Mouse (Mus musculus): Measurements from ENCODE around the gene Mpv17. TPM values are rescaled to one million over a fixed set of nuclear protein-coding genes. Genes with fewer than 3 reads are reported as not detected.

Gene Mpv17
- polyA plus RNA-seq, 1 experiment from 2014 or later = 57.1 TPM

DNA sequence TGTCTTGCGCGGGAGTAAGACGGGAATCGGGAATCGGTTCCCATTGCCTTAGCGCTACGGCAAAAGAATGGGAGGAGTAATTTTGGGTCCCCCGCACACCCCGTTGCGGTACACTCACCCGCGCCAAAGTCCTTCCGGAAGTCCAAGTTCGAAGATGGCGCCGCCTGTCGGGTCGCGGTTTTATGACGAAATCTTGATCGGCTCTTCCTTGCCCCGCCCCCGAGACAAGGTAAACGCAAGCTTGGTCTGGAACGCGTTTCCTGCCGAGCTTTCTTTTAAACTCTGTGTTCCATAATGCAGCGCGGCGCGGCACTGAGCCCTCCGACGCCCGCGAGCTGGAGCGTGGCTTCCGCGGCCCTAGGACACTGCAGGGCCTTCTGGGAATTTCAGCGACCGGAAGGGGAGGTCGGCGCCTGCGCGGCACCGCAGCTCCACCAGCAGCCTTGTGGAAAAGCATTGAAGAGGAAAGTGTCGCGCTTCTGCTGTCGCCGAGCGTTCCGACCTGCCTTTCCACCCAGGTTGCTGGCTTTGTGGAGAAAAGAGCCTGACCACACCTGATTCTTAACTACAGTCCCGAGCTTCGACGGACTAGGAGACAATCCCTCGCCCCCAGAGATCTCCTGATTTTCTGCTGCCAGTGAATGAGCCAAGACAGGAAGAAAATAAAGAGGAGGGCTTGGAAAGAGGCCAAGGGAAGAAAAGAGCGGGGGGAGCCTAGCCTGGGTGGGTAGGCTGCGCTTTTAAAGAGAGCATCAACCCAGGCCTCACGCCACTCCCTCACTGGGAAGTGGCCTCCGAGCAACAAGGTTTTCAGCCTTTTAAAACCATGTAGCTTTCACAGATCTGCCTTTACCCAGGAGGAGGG is 25.9 kb upstream of the Mpv17 start, which contains the start of the genes Gm29609 and Gtf3c2:
TSS of gene Gm29609 (minus strand) at position 146 of the 865 bp plus-strand sequence.
TSS of gene Gtf3c2 (minus strand) at position 379 of the 865 bp plus-strand sequence.
- H3K4me3 ChIP-seq = peak within 1 kb of the TSS; percentile 93
- peak within 1 kb of the TSS; percentile 92 for H3K4me2 ChIP-seq
- ATAC-seq = peak; percentile 98
- H3K9me3 ChIP-seq (replicated peaks) = no peaks in the 10 kb centered on the region
- H3K27me3 ChIP-seq = no peaks in the 10 kb centered on the region
- peak within 1 kb of the TSS; percentile 99 for H3K27ac ChIP-seq
- under 1% methylated on average over 59 of the region's 59 CpGs for WGBS
- H3K36me3 ChIP-seq (ENCODE audit: poor library complexity, severe bottlenecking) = 0 out of 2 replicates have a peak, but pooled peaks cover 6% of the 10 kb centered on the region
- H3K4me1 ChIP-seq = peaks cover 30% of the 10 kb centered on the region
- H3K9ac ChIP-seq = peak within 1 kb of the TSS; percentile 82

DNA sequence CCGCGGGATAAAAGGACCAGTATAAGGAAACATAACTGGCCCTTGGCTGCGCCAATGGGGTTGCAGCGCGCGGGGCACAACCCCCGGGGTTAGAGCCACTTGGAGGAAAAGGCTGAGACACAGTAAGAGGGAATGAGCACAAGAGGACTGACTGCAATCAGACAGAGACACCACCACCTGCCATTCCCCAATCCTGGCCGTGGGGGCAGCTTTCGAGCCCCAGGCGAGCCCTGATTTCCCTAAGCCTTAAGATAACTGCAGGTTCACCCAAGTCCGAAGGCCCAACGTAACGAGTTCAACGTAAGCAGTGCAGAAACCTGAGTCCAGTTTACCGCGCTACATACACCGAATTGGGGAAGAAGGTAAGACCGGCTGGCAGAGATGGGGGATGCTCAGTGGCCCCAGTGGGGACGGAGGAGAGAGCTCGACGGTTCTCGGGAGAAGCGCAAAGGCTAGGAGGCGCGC is 25.3 kb upstream of the Mpv17 start:
- under 1% methylated on average over 25 of the region's 25 CpGs for WGBS
- Histone ChIP-seq H3K4me1 (peaks cover 30% of the 10 kb centered on the region), H3K36me3 (ENCODE audit: poor library complexity, severe bottlenecking) (peaks cover 10% of the 10 kb centered on the region; the same call in 1 of the 2 replicates), H3K9me3 (replicated peaks) (no peaks in the 10 kb centered on the region), H3K9ac (peak overlapping the region; percentile 82), H3K27me3 (no peaks in the 10 kb centered on the region), H3K4me2 (peak overlapping the region; percentile 92), H3K27ac (peak overlapping the region; percentile 99), H3K4me3 (peak overlapping the region; percentile 93)
- ATAC-seq = peak; percentile 68; the same call in 1 of the 2 replicates

DNA sequence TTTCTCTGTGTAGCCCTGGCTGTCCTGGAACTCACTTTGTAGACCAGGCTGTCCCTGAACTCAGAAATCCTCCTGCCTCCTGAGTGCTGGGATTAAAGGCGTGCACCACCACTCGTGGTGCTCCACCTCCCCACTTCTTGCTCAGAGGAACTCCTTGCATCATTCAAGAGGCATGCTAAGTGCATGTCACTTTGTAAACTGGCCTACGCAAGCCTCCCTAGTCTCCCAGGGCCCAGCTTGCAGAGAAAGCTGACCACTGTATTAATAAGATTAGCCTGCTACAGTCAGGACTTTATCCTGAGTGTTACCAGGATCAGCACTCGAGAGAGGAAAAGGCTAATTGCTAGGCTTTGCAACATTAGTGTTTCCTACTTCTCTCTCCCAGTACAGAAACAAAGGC is 14.6 kb upstream of the Mpv17 start:
- no peak for ATAC-seq
- peaks cover 97% of the 10 kb centered on the region for H3K36me3 ChIP-seq (ENCODE audit: poor library complexity, severe bottlenecking)
- H3K9me3 ChIP-seq (replicated peaks) = no peaks in the 10 kb centered on the region
- no peak overlapping the region for H3K9ac ChIP-seq
- no peaks in the 10 kb centered on the region for H3K27me3 ChIP-seq
- no peaks in the 10 kb centered on the region for H3K4me1 ChIP-seq
- no peak overlapping the region for H3K4me3 ChIP-seq
- no peak overlapping the region for H3K27ac ChIP-seq
- H3K4me2 ChIP-seq = no peak overlapping the region
- WGBS = 95% methylated on average over 4 of the region's 4 CpGs

DNA sequence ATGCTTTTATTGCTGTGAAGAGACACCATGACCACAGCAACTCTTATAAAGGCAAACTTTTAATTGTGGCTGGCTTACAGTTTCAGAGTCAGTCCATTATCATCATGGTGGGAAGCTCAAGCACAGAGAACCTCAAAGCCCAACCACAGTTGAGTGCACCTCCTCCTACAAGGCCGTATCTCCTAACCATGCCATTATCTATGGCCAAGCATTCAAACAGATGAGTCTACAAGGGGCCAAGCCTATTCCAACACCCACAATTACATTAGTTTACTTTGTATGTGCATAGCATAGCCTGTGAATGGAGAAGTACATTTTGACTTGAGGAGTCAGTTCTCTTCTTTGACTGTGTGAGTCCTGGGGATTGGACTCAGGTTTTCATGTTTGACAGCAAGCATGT is 10.8 kb upstream of the Mpv17 start:
- no peak for ATAC-seq
- H3K9ac ChIP-seq = no peak overlapping the region
- WGBS = 95% methylated on average over 1 of the region's 1 CpGs
- H3K4me1 ChIP-seq = no peaks in the 10 kb centered on the region
- no peak overlapping the region for H3K4me2 ChIP-seq
- H3K4me3 ChIP-seq = no peak overlapping the region
- no peaks in the 10 kb centered on the region for H3K9me3 ChIP-seq (replicated peaks)
- H3K36me3 ChIP-seq (ENCODE audit: poor library complexity, severe bottlenecking) = peaks cover 90% of the 10 kb centered on the region
- H3K27ac ChIP-seq = no peak overlapping the region
- H3K27me3 ChIP-seq = no peaks in the 10 kb centered on the region

DNA sequence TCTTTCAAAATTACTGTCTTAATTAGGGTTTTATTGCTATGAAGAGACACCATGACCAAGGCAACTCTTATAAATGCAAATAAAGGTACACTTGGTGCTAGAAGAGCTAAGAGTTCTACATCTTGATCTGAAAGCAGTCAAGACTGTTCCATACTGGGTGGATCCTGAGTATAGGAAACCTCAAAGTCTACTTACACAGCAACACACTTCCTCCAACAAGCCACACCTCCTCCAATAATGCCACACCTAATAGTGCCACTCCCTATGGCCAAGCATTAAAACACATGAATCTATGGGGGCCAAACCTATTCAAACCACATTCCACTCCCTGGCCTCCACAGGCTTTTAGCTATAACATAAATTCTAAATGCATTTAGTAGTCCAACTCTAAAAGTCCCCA is 8.4 kb upstream of the Mpv17 start:
- Histone ChIP-seq H3K27ac (no peak overlapping the region), H3K4me1 (no peaks in the 10 kb centered on the region), H3K36me3 (ENCODE audit: poor library complexity, severe bottlenecking) (peaks cover 90% of the 10 kb centered on the region), H3K4me3 (no peak overlapping the region), H3K4me2 (no peak overlapping the region), H3K9me3 (replicated peaks) (no peaks in the 10 kb centered on the region), H3K9ac (no peak overlapping the region), H3K27me3 (no peaks in the 10 kb centered on the region)
- no peak for ATAC-seq

DNA sequence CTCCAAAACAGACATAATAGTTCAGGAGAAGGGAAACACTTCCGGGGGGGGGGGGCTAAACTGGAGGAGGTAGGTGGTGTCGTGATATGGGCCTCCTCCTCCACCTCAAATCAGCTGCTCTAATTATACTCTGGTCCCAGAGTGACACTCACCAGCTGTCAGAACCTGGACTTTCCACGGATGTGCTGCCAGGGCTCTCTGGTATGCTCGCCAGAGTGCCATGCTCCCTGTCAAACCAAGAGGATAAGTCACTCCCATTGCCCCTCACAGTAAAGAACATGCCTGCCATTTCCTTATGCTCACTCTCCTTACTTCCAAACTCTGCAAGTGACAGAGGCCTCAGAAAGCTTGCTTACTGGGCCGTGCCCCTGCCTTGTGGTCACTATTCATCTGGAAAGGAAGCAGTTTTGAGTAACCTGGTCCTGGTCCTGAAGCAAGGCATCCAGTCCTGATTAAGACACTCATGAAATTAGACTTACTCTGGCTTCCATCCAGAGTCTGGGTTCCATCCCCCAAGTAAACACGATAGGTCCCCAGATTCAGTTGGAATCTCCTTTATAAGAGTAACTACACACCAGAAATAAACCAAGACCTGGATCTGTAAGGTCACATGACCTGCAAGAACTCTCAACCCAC is 417 bp downstream of the Mpv17 start:
- Histone ChIP-seq H3K9ac (peak overlapping the region; percentile 72), H3K36me3 (ENCODE audit: poor library complexity, severe bottlenecking) (peaks cover 36% of the 10 kb centered on the region), H3K9me3 (replicated peaks) (no peaks in the 10 kb centered on the region), H3K27ac (no peak overlapping the region), H3K4me1 (peaks cover 14% of the 10 kb centered on the region), H3K4me2 (peak overlapping the region; percentile 79), H3K4me3 (peak overlapping the region; percentile 56), H3K27me3 (no peaks in the 10 kb centered on the region)
- peak; percentile 16 for ATAC-seq
- WGBS = 41% methylated on average over 6 of the region's 6 CpGs

DNA sequence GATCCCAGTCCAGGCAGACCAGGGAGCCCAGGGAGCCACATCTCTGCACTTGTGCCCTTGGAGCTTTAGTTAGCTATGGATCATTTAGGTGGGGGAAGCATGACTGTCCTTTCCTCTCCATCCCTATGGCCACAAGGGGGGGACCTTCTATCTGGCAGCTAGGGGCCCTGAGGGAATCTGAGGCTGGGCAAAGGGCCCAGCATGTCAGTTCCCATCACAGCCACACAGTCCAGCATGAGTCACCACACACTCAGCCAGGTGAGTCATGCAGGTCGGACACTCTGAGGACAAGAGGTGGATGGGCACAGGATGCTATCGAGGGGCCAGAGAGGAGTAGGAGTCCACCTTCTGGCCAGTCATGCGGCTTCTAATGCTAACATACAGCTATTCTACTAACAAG is 2.3 kb downstream of the Mpv17 start:
- Histone ChIP-seq H3K4me3 (no peak overlapping the region), H3K36me3 (ENCODE audit: poor library complexity, severe bottlenecking) (peaks cover 17% of the 10 kb centered on the region), H3K4me1 (peaks cover 14% of the 10 kb centered on the region), H3K9me3 (replicated peaks) (no peaks in the 10 kb centered on the region), H3K27ac (no peak overlapping the region), H3K9ac (no peak overlapping the region), H3K4me2 (no peak overlapping the region), H3K27me3 (no peaks in the 10 kb centered on the region)
- no peak for ATAC-seq
- 84% methylated on average over 3 of the region's 3 CpGs for WGBS

DNA sequence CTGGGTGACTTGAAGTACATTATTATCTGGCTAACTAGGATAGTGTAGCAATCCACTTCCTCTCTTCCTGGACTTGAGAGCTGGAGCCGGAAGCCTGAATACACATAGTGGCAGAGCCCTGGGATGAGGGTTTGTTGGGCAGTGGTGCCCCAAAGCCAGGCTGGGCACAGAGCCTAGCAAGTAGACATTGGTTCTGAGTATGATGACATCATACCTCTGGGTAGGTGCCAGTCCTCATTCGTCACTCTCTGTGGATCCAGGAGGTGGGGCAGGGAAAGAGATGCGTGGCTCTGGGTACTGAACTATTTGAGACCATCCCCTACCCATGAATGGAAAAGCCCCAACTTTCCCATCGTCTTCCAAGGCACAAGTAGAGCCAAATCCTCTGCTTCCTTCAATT is 4.3 kb downstream of the Mpv17 start:
- ATAC-seq = no peak
- Histone ChIP-seq H3K27me3 (no peaks in the 10 kb centered on the region), H3K4me3 (no peak overlapping the region), H3K9me3 (replicated peaks) (no peaks in the 10 kb centered on the region), H3K4me2 (no peak overlapping the region), H3K27ac (no peak overlapping the region), H3K36me3 (ENCODE audit: poor library complexity, severe bottlenecking) (peaks cover 24% of the 10 kb centered on the region; the same call in 1 of the 2 replicates), H3K4me1 (peaks cover 13% of the 10 kb centered on the region), H3K9ac (no peak overlapping the region)
- WGBS = 87% methylated on average over 4 of the region's 4 CpGs

DNA sequence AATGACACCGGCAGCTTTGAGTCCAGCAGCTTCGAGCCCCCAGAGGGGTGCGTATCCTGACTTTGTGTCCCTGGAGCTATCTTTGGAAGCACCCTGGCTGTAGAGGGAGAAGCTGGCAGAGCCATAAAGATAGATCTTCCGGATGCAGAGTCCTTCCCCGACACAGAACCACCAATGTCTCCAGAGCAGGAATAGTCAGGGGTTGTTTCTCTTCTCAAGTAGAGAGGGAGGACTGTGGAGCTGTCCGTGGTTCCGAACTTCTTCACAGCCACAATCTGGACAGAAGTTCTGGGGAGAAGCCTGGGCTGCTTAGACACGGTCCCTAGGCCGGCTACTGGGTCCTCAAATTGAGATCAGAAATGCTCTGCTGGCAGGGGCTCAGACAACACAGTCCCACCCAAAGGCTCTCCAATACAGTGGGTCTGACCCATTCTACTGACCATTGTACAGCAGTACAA is 15.1 kb downstream of the Mpv17 start:
- H3K4me1 ChIP-seq = peaks cover 20% of the 10 kb centered on the region
- H3K9me3 ChIP-seq (replicated peaks) = no peaks in the 10 kb centered on the region
- H3K36me3 ChIP-seq (ENCODE audit: poor library complexity, severe bottlenecking) = peaks cover 18% of the 10 kb centered on the region
- no peak overlapping the region for H3K4me2 ChIP-seq
- peaks cover 61% of the 10 kb centered on the region for H3K27me3 ChIP-seq
- no peak for ATAC-seq
- no peak overlapping the region for H3K9ac ChIP-seq
- no peak overlapping the region for H3K4me3 ChIP-seq
- H3K27ac ChIP-seq = no peak overlapping the region
- 17% methylated on average over 9 of the region's 9 CpGs for WGBS

DNA sequence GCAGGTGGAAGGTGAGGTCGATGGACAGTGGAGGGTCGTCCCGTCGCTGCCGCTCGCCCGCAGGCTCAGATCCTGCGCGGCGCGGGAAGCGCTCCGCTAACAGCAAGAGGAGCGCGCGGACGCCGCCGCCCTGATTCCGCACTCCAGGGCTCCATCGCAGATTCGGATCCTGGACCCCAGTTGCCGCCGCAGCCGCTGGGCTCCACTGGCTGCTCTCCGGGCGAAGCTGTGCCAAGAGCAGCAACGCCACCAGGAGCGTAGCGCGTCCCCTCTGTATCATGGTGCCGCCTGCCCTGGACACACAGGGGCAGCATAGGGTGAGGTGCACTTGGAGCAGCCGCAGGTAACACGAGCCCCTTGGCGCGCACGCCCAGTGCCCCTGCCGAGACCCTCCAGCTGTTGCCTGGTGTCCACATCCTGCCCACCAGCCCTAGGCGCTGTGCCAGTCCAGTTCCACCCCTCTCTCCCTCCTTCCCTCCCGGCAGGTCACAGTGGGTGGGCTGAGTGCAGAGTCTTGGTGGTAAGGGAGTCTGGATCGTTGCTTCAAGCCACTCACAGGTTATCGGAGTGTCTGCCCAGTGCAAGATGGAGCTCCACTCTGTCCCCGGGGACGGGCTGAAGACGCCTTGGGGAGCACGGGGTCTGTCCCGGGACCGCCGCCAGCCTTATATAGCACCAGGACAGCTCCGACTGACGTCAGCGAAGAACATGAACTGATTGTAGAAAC is 15.6 kb downstream of the Mpv17 start, which contains the start of gene Ucn:
TSS of gene Ucn (minus strand) at position 589 of the 727 bp plus-strand sequence.
- H3K27me3 ChIP-seq = peaks cover 67% of the 10 kb centered on the region
- H3K4me2 ChIP-seq = peak within 1 kb of the TSS; percentile 52
- peak within 1 kb of the TSS; percentile 27 for H3K4me3 ChIP-seq
- no peak within 1 kb of the TSS for H3K27ac ChIP-seq
- no peaks in the 10 kb centered on the region for H3K9me3 ChIP-seq (replicated peaks)
- no peak for ATAC-seq
- 1% methylated on average over 48 of the region's 52 CpGs for WGBS
- H3K4me1 ChIP-seq = peaks cover 20% of the 10 kb centered on the region
- peaks cover 13% of the 10 kb centered on the region for H3K36me3 ChIP-seq (ENCODE audit: poor library complexity, severe bottlenecking)
- H3K9ac ChIP-seq = peak within 1 kb of the TSS; percentile 8; the same call in 1 of the 2 replicates

DNA sequence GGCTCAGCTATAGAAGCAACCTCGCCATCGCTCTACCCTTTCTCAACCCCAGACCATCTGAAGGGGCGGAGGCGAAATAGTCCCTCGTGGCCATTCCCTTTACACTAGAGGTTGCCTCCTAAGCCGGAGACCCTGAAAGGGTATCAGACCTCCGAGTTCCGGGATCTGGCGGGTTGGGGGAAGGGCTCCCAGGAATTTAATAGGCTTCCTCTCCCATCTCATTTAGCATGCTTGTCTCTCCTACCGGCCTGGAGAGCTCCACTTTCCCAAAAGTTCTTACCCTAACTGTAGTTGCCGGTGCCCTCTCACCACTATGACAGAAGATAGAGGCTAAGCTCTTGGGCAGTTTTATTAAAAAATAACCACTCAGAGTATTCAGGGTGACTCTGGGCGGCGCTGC is 16.4 kb downstream of the Mpv17 start:
- ATAC-seq = no peak
- under 1% methylated on average over 13 of the region's 13 CpGs for WGBS
- H3K9ac ChIP-seq = no peak overlapping the region

More for the DNA sequence above, 16.4 kb downstream of the Mpv17 start:
- no peak overlapping the region for H3K27ac ChIP-seq
- H3K9me3 ChIP-seq (replicated peaks) = no peaks in the 10 kb centered on the region
- peak overlapping the region; percentile 52 for H3K4me2 ChIP-seq
- peaks cover 11% of the 10 kb centered on the region for H3K36me3 ChIP-seq (ENCODE audit: poor library complexity, severe bottlenecking)
- H3K4me3 ChIP-seq = peak overlapping the region; percentile 27
- H3K4me1 ChIP-seq = peaks cover 20% of the 10 kb centered on the region
- H3K27me3 ChIP-seq = peaks cover 69% of the 10 kb centered on the region

All from forebrain, embryonic 13.5 days (tissue).